Mouse (Mus musculus) ES-E14 (cell line): ENCODE results near the gene Otoa. TPM values are rescaled to one million over a fixed set of nuclear protein-coding genes. Genes with fewer than 3 reads are reported as not detected.

Experiments
- DNase-seq: peaks from one replicate; pipeline ENCODE4 v3.0.0-alpha.2; 2013; ENCODE audit warnings: low read depth, low spot score
- H3K27ac ChIP-seq: 2 replicates; pipeline ENCODE4 v1.5.1; 2012; ENCODE audit warnings: low read depth, mild to moderate bottlenecking, low read length, moderate library complexity, mixed read lengths; ENCODE audit not compliant: poor library complexity, insufficient read depth, severe bottlenecking
- H3K36me3 ChIP-seq: 2 replicates; pipeline ENCODE4 v1.6.1; 2012; ENCODE audit warnings: mild to moderate bottlenecking, low read length, moderate library complexity, mixed read lengths; ENCODE audit not compliant: control insufficient read depth, poor library complexity, insufficient read depth, severe bottlenecking
- H3K4me1 ChIP-seq, 2 experiments: fragments of 150-350 bp in 1 of 2; sonication (generic) in 1 of 2; 2 replicates each; pipeline ENCODE4 v1.6.1; 2012; ENCODE audit warnings: low read length in 2 of 2, mild to moderate bottlenecking in 1 of 2, mixed read lengths in 1 of 2; ENCODE audit not compliant: control insufficient read depth in 2 of 2, insufficient read depth in 2 of 2, poor library complexity in 1 of 2
- H3K4me3 ChIP-seq, 2 experiments: fragments of 150-350 bp in 1 of 2; sonication (generic) in 1 of 2; 2 replicates each; pipeline ENCODE4 v1.5.1; 2012; ENCODE audit warnings: low read length in 2 of 2, low read depth in 1 of 2, mild to moderate bottlenecking in 1 of 2, mixed read lengths in 1 of 2; ENCODE audit not compliant: insufficient read depth in 1 of 2, poor library complexity in 1 of 2, severe bottlenecking in 1 of 2
- H3K9ac ChIP-seq: 2 replicates; pipeline ENCODE4 v1.6.1; 2012; ENCODE audit warnings: low read depth, mild to moderate bottlenecking, low read length, mixed read lengths; ENCODE audit not compliant: poor library complexity, insufficient read depth, severe bottlenecking
- H3K9me3 ChIP-seq: fragments of 150-350 bp; sonication (generic); 2 replicates; pipeline ENCODE4 v1.6.1; 2012; ENCODE audit warnings: low read depth, mild to moderate bottlenecking, low read length; ENCODE audit not compliant: control insufficient read depth, insufficient read depth
- CHD2 ChIP-seq: IDR thresholded peaks from 2 replicates; pipeline ENCODE4 v1.6.1; 2014; ENCODE audit warnings: mild to moderate bottlenecking, low read depth, low read length, inconsistent platforms
- HCFC1 ChIP-seq: IDR thresholded peaks from 2 replicates; pipeline ENCODE4 v1.6.1; 2012; ENCODE audit warnings: low read length, inconsistent platforms, borderline replicate concordance; ENCODE audit not compliant: insufficient read depth
- MAFK ChIP-seq: IDR thresholded peaks from 2 replicates; pipeline ENCODE4 v1.6.1; 2014; ENCODE audit warnings: mild to moderate bottlenecking, low read depth, low read length, inconsistent platforms; ENCODE audit not compliant: insufficient read depth
- ZC3H11A ChIP-seq: IDR thresholded peaks from 2 replicates; pipeline ENCODE4 v1.6.1; 2012; ENCODE audit warnings: low read depth, mild to moderate bottlenecking, inconsistent platforms, low read length, borderline replicate concordance
- ZNF384 ChIP-seq: IDR thresholded peaks from 2 replicates; pipeline ENCODE4 v1.6.1; 2012; ENCODE audit warnings: low read depth, low read length, inconsistent platforms
- in situ Hi-C, 2 experiments: fragments of 600-800 bp; cut with MboI; formaldehyde crosslinking; loops; one replicate each; pipeline ENCODE4 v1.15.1; 2025; ENCODE audit warnings: low sequenced_read_pairs in 2 of 2, inconsistent platforms in 1 of 2; ENCODE audit not compliant: unreplicated experiment in 2 of 2
- total RNA-seq: library from RNA; depleted of rRNA; stranded (reverse); fragments of 300-350 nt; gene quantifications from 2 replicates; pipeline ENCODE4 v1.2.3, GENCODE M21; 2012

Gene Otoa
- total RNA-seq, 1 experiment = 0.22 TPM

DNA sequence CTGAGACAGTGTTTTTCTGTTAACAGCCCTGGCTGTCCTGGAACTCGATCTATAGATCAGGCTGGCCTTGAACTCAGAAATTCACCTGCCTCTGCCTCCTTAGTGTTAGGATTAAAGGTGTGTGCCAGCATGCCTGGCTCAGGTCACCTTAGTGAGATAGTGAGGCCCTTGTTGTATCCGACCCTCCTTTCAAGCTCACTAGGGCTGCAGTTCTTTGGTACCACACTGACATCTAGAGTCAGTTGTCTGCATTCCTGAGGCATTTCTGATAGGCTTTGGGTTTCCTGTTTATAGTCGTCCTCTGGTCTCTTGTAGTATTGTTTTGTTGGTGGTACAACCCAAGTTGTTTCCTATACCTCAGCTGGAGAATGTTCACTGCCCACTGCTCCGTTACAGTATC lies 17.1 kb upstream of the Otoa start:
- Histone ChIP-seq H3K4me3 (no peak overlapping the region), H3K9me3 (no peaks in the 10 kb centered on the region), H3K27ac (no peak overlapping the region), H3K4me1 (no peaks in the 10 kb centered on the region), H3K9ac (no peak overlapping the region), H3K36me3 (no peaks in the 10 kb centered on the region; the same call in 1 of the 2 replicates)
- in situ Hi-C loops = no loop called here
- DNase-seq = no peak
- TF ChIP-seq ZC3H11A (no peak), MAFK (no peak), ZNF384 (no peak), CHD2 (no peak), HCFC1 (no peak)

DNA sequence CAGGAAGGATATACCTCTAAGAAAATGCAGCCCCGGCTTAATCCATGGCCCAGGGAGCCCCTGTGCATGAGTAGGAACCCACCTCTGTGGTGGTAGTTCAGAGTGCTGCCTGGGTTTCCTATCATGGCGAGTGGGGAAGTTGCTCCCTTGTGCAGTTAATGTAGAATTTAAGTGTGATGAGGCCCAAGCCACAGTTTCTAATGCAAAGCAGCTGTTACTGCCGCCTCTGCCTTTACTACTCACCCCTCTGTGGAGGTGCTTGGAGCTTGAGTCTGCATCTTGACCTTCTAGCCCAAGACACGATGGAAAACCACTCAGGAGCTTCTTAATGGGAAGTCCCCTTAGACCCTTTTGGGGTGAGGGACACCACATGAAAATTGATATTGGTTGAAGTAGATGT lies 10.2 kb upstream of the Otoa start:
- in situ Hi-C loops = no loop called here
- no peak for DNase-seq

GRCm38 (mm10) chr7:121072506-121072905 lies 8.9 kb upstream of the Otoa start:
- TF ChIP-seq HCFC1 = no peak
- no peaks in the 10 kb centered on the region for H3K9me3 ChIP-seq
- H3K9ac ChIP-seq = no peak overlapping the region
- no peak overlapping the region for H3K4me3 ChIP-seq
- no peak for DNase-seq
- H3K4me1 ChIP-seq = no peaks in the 10 kb centered on the region
- H3K27ac ChIP-seq = no peak overlapping the region
- H3K36me3 ChIP-seq = peaks cover 6% of the 10 kb centered on the region; the same call in 1 of the 2 replicates
- in situ Hi-C loops = no loop called here

More for the DNA sequence above, 10.2 kb upstream of the Otoa start:
- H3K27ac ChIP-seq = no peak overlapping the region
- TF ChIP-seq MAFK = no peak
- TF ChIP-seq ZNF384 = no peak
- TF ChIP-seq HCFC1 = no peak
- TF ChIP-seq CHD2 = no peak
- TF ChIP-seq ZC3H11A = no peak
- peaks cover 6% of the 10 kb centered on the region; the same call in 1 of the 2 replicates for H3K36me3 ChIP-seq
- H3K4me1 ChIP-seq = no peaks in the 10 kb centered on the region
- H3K4me3 ChIP-seq = no peak overlapping the region
- H3K9me3 ChIP-seq = no peaks in the 10 kb centered on the region
- no peak overlapping the region for H3K9ac ChIP-seq

GRCm38 (mm10) chr7:121074281-121074680 lies 7.2 kb upstream of the Otoa start, which contains the start of gene Igsf6:
Gene Igsf6, minus strand, starts transcription at chr7:121074572.
- no peak within 1 kb of the TSS for H3K9ac ChIP-seq
- no peak for DNase-seq
- H3K4me3 ChIP-seq = no peak within 1 kb of the TSS
- in situ Hi-C loops = no loop called here
- no peak within 1 kb of the TSS; the same call in 1 of the 2 replicates for H3K27ac ChIP-seq
- TF ChIP-seq ZC3H11A (no peak), ZNF384 (no peak), HCFC1 (no peak), CHD2 (no peak), MAFK (no peak)
- no peaks in the 10 kb centered on the region for H3K4me1 ChIP-seq
- peaks cover 6% of the 10 kb centered on the region; the same call in 1 of the 2 replicates for H3K36me3 ChIP-seq
- H3K9me3 ChIP-seq = no peaks in the 10 kb centered on the region

- no peak overlapping the region for H3K9ac ChIP-seq
- in situ Hi-C loops = no loop called here
- no peak for TF ChIP-seq CHD2
These were observed 6.5 kb upstream of the Otoa start for GRCm38 (mm10) chr7:121074801-121075400.

More at GRCm38 (mm10) chr7:121074801-121075400, 6.5 kb upstream of the Otoa start:
- no peak overlapping the region for H3K4me3 ChIP-seq
- H3K4me1 ChIP-seq = no peaks in the 10 kb centered on the region
- no peak overlapping the region for H3K27ac ChIP-seq
- no peaks in the 10 kb centered on the region for H3K9me3 ChIP-seq
- DNase-seq = no peak
- H3K36me3 ChIP-seq = peaks cover 6% of the 10 kb centered on the region; the same call in 1 of the 2 replicates
